Mouse (Mus musculus) E14TG2a.4 (cell line): Measurements from ENCODE around the gene Ubald1.

Experiments used
- CTCF ChIP-seq: conservative IDR thresholded peaks from 2 replicates; pipeline ENCODE4 v1.5.1; 2014; ENCODE audit warnings: low read length
- NANOG ChIP-seq: IDR thresholded peaks from 2 replicates; pipeline ENCODE4 v1.6.1; 2014; ENCODE audit warnings: borderline replicate concordance, low read length, mixed read lengths
- POU5F1 ChIP-seq: IDR thresholded peaks from 2 replicates; pipeline ENCODE4 v1.6.1; 2014; ENCODE audit warnings: low read length, borderline replicate concordance

GRCm38 (mm10) chr16:4879708-4880124, 399 bp downstream of the Ubald1 start:
- no peak for TF ChIP-seq CTCF
- TF ChIP-seq NANOG: no peak
- TF ChIP-seq POU5F1: no peak
